Mouse (Mus musculus) liver, postnatal 0 days (tissue): Measurements from ENCODE around the gene Olfr1442. TPM values are rescaled to one million over a fixed set of nuclear protein-coding genes. Genes with fewer than 3 reads are reported as not detected.

Experiments
- ATAC-seq: fragments of 200-750 bp; cut with Nextera tagmentation; 2 replicates; pipeline ENCODE4 v1.8.0; 2017; ENCODE audit warnings: mild to moderate bottlenecking, moderate library complexity
- DNase-seq: peaks from one replicate; pipeline ENCODE4 v3.0.0-alpha.2; 2016
- H3K27ac ChIP-seq: fragments of 300-500 bp; sonication (generic); 2 replicates; pipeline ENCODE4 v1.5.1; 2014; ENCODE audit warnings: antibody characterized with exemption, moderate library complexity, mild to moderate bottlenecking, low read depth
- H3K27me3 ChIP-seq: fragments of 300-500 bp; sonication (generic); 2 replicates; pipeline ENCODE4 v1.6.1; 2014; ENCODE audit warnings: low read length, control low read depth, mixed read lengths; ENCODE audit not compliant: insufficient read depth
- H3K36me3 ChIP-seq: fragments of 300-500 bp; sonication (generic); replicated peaks from 2 replicates; pipeline ENCODE4 v1.6.1; 2014; ENCODE audit warnings: mild to moderate bottlenecking, control low read depth, low read length, moderate library complexity, mixed read lengths; ENCODE audit not compliant: insufficient read depth
- H3K4me1 ChIP-seq: fragments of 300-500 bp; sonication (generic); 2 replicates; pipeline ENCODE4 v1.6.1; 2014; ENCODE audit warnings: antibody characterized with exemption, mild to moderate bottlenecking, control low read depth; ENCODE audit not compliant: insufficient read depth
- H3K4me2 ChIP-seq: fragments of 300-500 bp; sonication (generic); 2 replicates; pipeline ENCODE4 v1.6.1; 2014; ENCODE audit warnings: low read depth, mild to moderate bottlenecking, low read length, moderate library complexity, mixed read lengths
- H3K4me3 ChIP-seq: fragments of 300-500 bp; sonication (generic); 2 replicates; pipeline ENCODE4 v1.5.1; 2014; ENCODE audit warnings: low read depth, low read length
- H3K9ac ChIP-seq: fragments of 300-500 bp; sonication (generic); replicated peaks from 2 replicates; pipeline ENCODE4 v1.6.1; 2014; ENCODE audit warnings: mild to moderate bottlenecking, moderate library complexity
- H3K9me3 ChIP-seq: fragments of 300-500 bp; sonication (generic); 2 replicates; pipeline ENCODE4 v1.6.1; 2016; ENCODE audit warnings: mild to moderate bottlenecking, control low read depth, low read length, mixed read lengths
- CTCF ChIP-seq: sonication (generic); IDR thresholded peaks from 2 replicates; pipeline ENCODE4 v1.5.1; 2016; ENCODE audit warnings: antibody characterized with exemption, low read depth
- EP300 ChIP-seq: IDR thresholded peaks from 2 replicates; pipeline ENCODE4 v1.6.1; 2016; ENCODE audit warnings: antibody characterized with exemption, low read depth, mild to moderate bottlenecking
- WGBS: fragments of 180-500 bp; shearing (Covaris S2); extraction: QIAGEN DNeasy Blood & Tissue Kit; methylation state at CpG from one replicate; pipeline ENCODE4 v1.1.7; 2014; ENCODE audit not compliant: insufficient replicate concordance; 5-methylcytosine and 5-hydroxymethylcytosine counted together
- polyA plus RNA-seq: library from polyadenylated mRNA; unstranded; fragments of >200 nt; fragmentation: Nextera tagmentation; extraction: Ambion mirVana; gene quantifications from 2 replicates; pipeline ENCODE4 v1.2.1, GENCODE M21; 2015

The Olfr1442 gene
- polyA plus RNA-seq, 1 experiment from 2014 or later = not detected

DNA sequence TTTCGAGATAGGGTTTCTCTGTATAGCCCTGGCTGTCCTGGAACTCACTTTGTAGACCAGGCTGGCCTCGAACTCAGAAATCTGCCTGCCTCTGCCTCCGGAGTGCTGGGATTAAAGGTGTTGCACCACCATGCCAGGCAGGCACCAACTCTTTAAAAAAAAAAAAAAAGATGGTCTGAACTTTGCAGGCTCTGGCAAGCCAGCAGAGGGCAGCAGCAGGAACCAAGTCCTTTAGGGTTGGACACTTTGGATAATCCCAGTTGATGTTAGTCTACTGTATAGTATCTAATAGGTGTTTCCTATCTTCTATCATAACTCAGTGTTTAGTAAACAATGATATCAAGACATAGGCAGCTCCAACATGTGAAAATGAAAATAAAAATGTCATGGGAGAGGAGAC is 52.1 kb downstream of the Olfr1442 start:
- TF ChIP-seq EP300 (no peak), CTCF (peak; percentile 49)
- no peak for ATAC-seq
- DNase-seq = peak; percentile 39
- no peak overlapping the region for H3K4me3 ChIP-seq
- H3K27me3 ChIP-seq = no peaks in the 10 kb centered on the region
- H3K9me3 ChIP-seq = no peaks in the 10 kb centered on the region
- H3K9ac ChIP-seq = no peak overlapping the region
- H3K27ac ChIP-seq = no peak overlapping the region
- H3K36me3 ChIP-seq = no peaks in the 10 kb centered on the region
- no peaks in the 10 kb centered on the region for H3K4me1 ChIP-seq
- H3K4me2 ChIP-seq = no peak overlapping the region
- 50% methylated on average over 2 of the region's 3 CpGs for WGBS

DNA sequence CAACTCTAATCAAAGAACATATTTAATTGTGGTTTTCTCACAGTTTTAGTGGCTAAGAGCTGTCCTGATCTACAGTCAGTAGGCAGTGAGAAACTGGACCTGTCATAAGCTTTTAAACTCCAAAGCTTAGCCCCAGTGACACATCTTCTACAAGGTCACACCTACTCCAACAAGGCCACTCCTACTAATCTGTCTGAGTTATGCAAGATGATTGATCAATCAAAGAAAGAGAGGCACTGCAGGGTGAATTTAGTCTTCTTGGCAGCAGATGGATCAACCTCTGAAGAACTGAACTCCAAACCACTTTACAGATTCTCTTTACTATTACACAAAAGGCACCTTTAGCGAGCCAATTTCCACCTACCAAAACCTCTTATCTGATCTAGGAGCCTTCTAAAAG is 55.6 kb downstream of the Olfr1442 start:
- Histone ChIP-seq H3K27ac (no peak overlapping the region), H3K4me3 (no peak overlapping the region), H3K27me3 (no peaks in the 10 kb centered on the region), H3K4me1 (no peaks in the 10 kb centered on the region), H3K36me3 (no peaks in the 10 kb centered on the region), H3K9me3 (no peaks in the 10 kb centered on the region), H3K4me2 (no peak overlapping the region), H3K9ac (no peak overlapping the region)
- DNase-seq = no peak
- TF ChIP-seq EP300 = no peak
- no peak for TF ChIP-seq CTCF
- WGBS = 81% methylated on average over 1 of the region's 1 CpGs
- no peak for ATAC-seq

Other genes with a start within 250 kb of the Olfr1442 start
- gene Pfpl, start 242.5 kb upstream of the Olfr1442 start, polyA plus RNA-seq = not detected in 2 replicates
- 3.5 and 3.8 TPM in 2 replicates for gene Mpeg1, start 209.7 kb upstream of the Olfr1442 start, polyA plus RNA-seq
- gene Dtx4, start 169.0 kb upstream of the Olfr1442 start, polyA plus RNA-seq = 1.8 and 2.1 TPM in 2 replicates
- gene Fam111a, start 124.7 kb upstream of the Olfr1442 start, polyA plus RNA-seq = 14.4 and 15.4 TPM in 2 replicates
- gene Gm4952, start 70.5 kb upstream of the Olfr1442 start, polyA plus RNA-seq = 248 and 262 TPM in 2 replicates
- gene Glyat, start 37.1 kb upstream of the Olfr1442 start, polyA plus RNA-seq = 6.0 and 6.5 TPM in 2 replicates
- not detected in 2 replicates for gene Olfr1443, start 7.7 kb downstream of the Olfr1442 start, polyA plus RNA-seq
- 16.3 and 20.3 TPM in 2 replicates for gene Keg1, start 25.3 kb downstream of the Olfr1442 start, polyA plus RNA-seq
- 0.23 and 0.52 TPM in 2 replicates for gene Cntf, start 95.2 kb downstream of the Olfr1442 start, polyA plus RNA-seq
- gene Zfp91, start 125.7 kb downstream of the Olfr1442 start, polyA plus RNA-seq = 6.7 and 7.0 TPM in 2 replicates
- gene Lpxn, start 125.8 kb downstream of the Olfr1442 start, polyA plus RNA-seq = 3.1 and 4.1 TPM in 2 replicates
- gene Gm5244, start 176.2 kb downstream of the Olfr1442 start, polyA plus RNA-seq = not detected in 2 replicates
- gene Olfr1444, start 186.8 kb downstream of the Olfr1442 start, polyA plus RNA-seq = not detected in 2 replicates
- gene Olfr1445, start 213.4 kb downstream of the Olfr1442 start, polyA plus RNA-seq = not detected in 2 replicates
- not detected in 2 replicates for gene Olfr1446, start 223.1 kb downstream of the Olfr1442 start, polyA plus RNA-seq
- gene Olfr1447, start 233.3 kb downstream of the Olfr1442 start, polyA plus RNA-seq = not detected in 2 replicates